Mouse (Mus musculus) lung, embryonic 14.5 days (tissue): Measurements from ENCODE around the gene Mrpl35. TPM values are rescaled to one million over a fixed set of nuclear protein-coding genes. Genes with fewer than 3 reads are reported as not detected.

Experiments
- ATAC-seq: fragments of 200-750 bp; cut with Nextera tagmentation; 2 replicates; pipeline ENCODE4 v1.8.0; 2017; ENCODE audit warnings: mild to moderate bottlenecking, moderate TSS enrichment, moderate library complexity; ENCODE audit not compliant: insufficient read depth
- DNase-seq: peaks from one replicate; pipeline ENCODE4 v3.0.0-alpha.2; 2015
- H3K27ac ChIP-seq: fragments of 300-500 bp; sonication (generic); 2 replicates; pipeline ENCODE4 v1.5.1; 2014; ENCODE audit warnings: low read depth, mild to moderate bottlenecking, moderate library complexity
- H3K27me3 ChIP-seq: fragments of 300-500 bp; sonication (generic); 2 replicates; pipeline ENCODE4 v1.6.1; 2014; ENCODE audit warnings: low read length, control low read depth; ENCODE audit not compliant: insufficient read depth
- H3K36me3 ChIP-seq: fragments of 300-500 bp; sonication (generic); 2 replicates; pipeline ENCODE4 v1.6.1; 2014; ENCODE audit warnings: control low read depth; ENCODE audit not compliant: insufficient read depth
- H3K4me1 ChIP-seq: fragments of 300-500 bp; sonication (generic); 2 replicates; pipeline ENCODE4 v1.6.1; 2014; ENCODE audit warnings: antibody characterized with exemption, control low read depth; ENCODE audit not compliant: insufficient read depth
- H3K4me2 ChIP-seq: fragments of 300-500 bp; sonication (generic); 2 replicates; pipeline ENCODE4 v1.6.1; 2014; ENCODE audit warnings: mild to moderate bottlenecking
- H3K4me3 ChIP-seq: fragments of 300-500 bp; sonication (generic); 2 replicates; pipeline ENCODE4 v1.5.1; 2014; ENCODE audit warnings: low read depth, low read length
- H3K9ac ChIP-seq: fragments of 300-500 bp; sonication (generic); 2 replicates; pipeline ENCODE4 v1.6.1; 2014
- H3K9me3 ChIP-seq: fragments of 300-500 bp; sonication (generic); 2 replicates; pipeline ENCODE4 v1.6.1; 2016; ENCODE audit warnings: low read depth, low read length, control low read depth
- CTCF ChIP-seq: IDR thresholded peaks from 2 replicates; pipeline ENCODE4 v1.5.1; 2016; ENCODE audit warnings: antibody characterized with exemption, low read depth
- WGBS: fragments of 180-500 bp; shearing (Covaris S2); extraction: QIAGEN DNeasy Blood & Tissue Kit; methylation state at CpG from one replicate; pipeline ENCODE4 v1.1.7; 2014; 5-methylcytosine and 5-hydroxymethylcytosine counted together
- polyA plus RNA-seq: library from polyadenylated mRNA; unstranded; fragments of >200 nt; fragmentation: Nextera tagmentation; extraction: Ambion mirVana; gene quantifications from 2 replicates; pipeline ENCODE4 v1.2.1, GENCODE M21; 2014

Mrpl35 gene
- polyA plus RNA-seq, 1 experiment from 2014 or later: 66.7 TPM

- Histone ChIP-seq H3K9ac (no peak overlapping the region), H3K4me1 (no peaks in the 10 kb centered on the region), H3K27ac (no peak overlapping the region), H3K27me3 (no peaks in the 10 kb centered on the region), H3K4me2 (no peak overlapping the region), H3K36me3 (no peaks in the 10 kb centered on the region), H3K9me3 (no peaks in the 10 kb centered on the region), H3K4me3 (no peak overlapping the region)
- ATAC-seq: no peak
- 85% methylated on average over 5 of the region's 5 CpGs for WGBS
- no peak for DNase-seq
- TF ChIP-seq CTCF: no peak
Observed at GRCm38 (mm10) chr6:71778016-71778415, 48.8 kb downstream of the Mrpl35 start.

- DNase-seq: no peak
Observed at GRCm38 (mm10) chr6:71772636-71773208, 54.0 kb downstream of the Mrpl35 start.

GRCm38 (mm10) chr6:71772156-71772555, 54.6 kb downstream of the Mrpl35 start:
- WGBS: 68% methylated on average over 6 of the region's 6 CpGs
- Histone ChIP-seq H3K4me3 (no peak overlapping the region), H3K27me3 (no peaks in the 10 kb centered on the region), H3K4me2 (no peak overlapping the region), H3K27ac (no peak overlapping the region), H3K9ac (no peak overlapping the region), H3K9me3 (no peaks in the 10 kb centered on the region), H3K4me1 (no peaks in the 10 kb centered on the region), H3K36me3 (no peaks in the 10 kb centered on the region)
- DNase-seq: peak; percentile 15
- no peak for ATAC-seq
- TF ChIP-seq CTCF: no peak

More at GRCm38 (mm10) chr6:71772636-71773208, 54.0 kb downstream of the Mrpl35 start:
- no peaks in the 10 kb centered on the region for H3K36me3 ChIP-seq
- no peak overlapping the region for H3K4me3 ChIP-seq
- H3K4me2 ChIP-seq: no peak overlapping the region
- no peak for TF ChIP-seq CTCF
- no peak for ATAC-seq
- no peaks in the 10 kb centered on the region for H3K4me1 ChIP-seq
- no peak overlapping the region for H3K27ac ChIP-seq
- no peak overlapping the region for H3K9ac ChIP-seq
- 75% methylated on average over 7 of the region's 7 CpGs for WGBS
- no peaks in the 10 kb centered on the region for H3K27me3 ChIP-seq
- H3K9me3 ChIP-seq: no peaks in the 10 kb centered on the region

GRCm38 (mm10) chr6:71771282-71771681, 55.5 kb downstream of the Mrpl35 start:
- ATAC-seq (no peak), DNase-seq (no peak)
- Histone ChIP-seq H3K27ac (no peak overlapping the region), H3K27me3 (no peaks in the 10 kb centered on the region), H3K9me3 (no peaks in the 10 kb centered on the region), H3K36me3 (no peaks in the 10 kb centered on the region), H3K9ac (no peak overlapping the region), H3K4me1 (no peaks in the 10 kb centered on the region), H3K4me3 (no peak overlapping the region), H3K4me2 (no peak overlapping the region)
- WGBS: 88% methylated on average over 4 of the region's 4 CpGs
- TF ChIP-seq CTCF: no peak; the same call in 1 of the 2 replicates

GRCm38 (mm10) chr6:71770856-71771255, 55.9 kb downstream of the Mrpl35 start:
- no peaks in the 10 kb centered on the region for H3K36me3 ChIP-seq
- ATAC-seq: no peak

GRCm38 (mm10) chr6:71769901-71770690, 56.7 kb downstream of the Mrpl35 start:
- no peaks in the 10 kb centered on the region for H3K27me3 ChIP-seq
- no peak overlapping the region for H3K4me2 ChIP-seq
- ATAC-seq (no peak), DNase-seq (no peak)
- 71% methylated on average over 12 of the region's 12 CpGs for WGBS
- H3K4me1 ChIP-seq: no peaks in the 10 kb centered on the region
- no peak overlapping the region for H3K4me3 ChIP-seq
- no peak; the same call in 1 of the 2 replicates for TF ChIP-seq CTCF
- no peaks in the 10 kb centered on the region for H3K36me3 ChIP-seq
- no peak overlapping the region for H3K9ac ChIP-seq
- H3K27ac ChIP-seq: no peak overlapping the region
- no peaks in the 10 kb centered on the region for H3K9me3 ChIP-seq

More at GRCm38 (mm10) chr6:71770856-71771255, 55.9 kb downstream of the Mrpl35 start:
- H3K4me2 ChIP-seq: no peak overlapping the region
- no peaks in the 10 kb centered on the region for H3K4me1 ChIP-seq
- no peak for DNase-seq
- no peak overlapping the region for H3K4me3 ChIP-seq
- H3K27ac ChIP-seq: no peak overlapping the region
- 96% methylated on average over 4 of the region's 4 CpGs for WGBS
- no peak for TF ChIP-seq CTCF
- no peaks in the 10 kb centered on the region for H3K27me3 ChIP-seq
- no peak overlapping the region for H3K9ac ChIP-seq
- H3K9me3 ChIP-seq: no peaks in the 10 kb centered on the region

GRCm38 (mm10) chr6:71767761-71768160, 59.0 kb downstream of the Mrpl35 start:
- Histone ChIP-seq H3K36me3 (no peaks in the 10 kb centered on the region), H3K4me2 (no peak overlapping the region), H3K9me3 (no peaks in the 10 kb centered on the region), H3K27me3 (no peaks in the 10 kb centered on the region), H3K4me1 (no peaks in the 10 kb centered on the region), H3K9ac (no peak overlapping the region), H3K4me3 (no peak overlapping the region), H3K27ac (no peak overlapping the region)
- DNase-seq (no peak), ATAC-seq (no peak)
- TF ChIP-seq CTCF: no peak
- 41% methylated on average over 4 of the region's 4 CpGs for WGBS

Other genes with a start within 250 kb of the Mrpl35 start
- 38.7 and 43.8 TPM in 2 replicates for gene Kdm3a, start 194.0 kb downstream of the Mrpl35 start, polyA plus RNA-seq
- gene Reep1, start 119.4 kb downstream of the Mrpl35 start, polyA plus RNA-seq: 20.0 and 20.3 TPM in 2 replicates
- 193 and 196 TPM in 2 replicates for gene Immt, start 4.4 kb upstream of the Mrpl35 start, polyA plus RNA-seq
- gene Ptcd3, start 81.8 kb upstream of the Mrpl35 start, polyA plus RNA-seq: 109 and 115 TPM in 2 replicates
- 35.0 and 37.2 TPM in 2 replicates for gene Polr1a, start 82.1 kb upstream of the Mrpl35 start, polyA plus RNA-seq